Mouse (Mus musculus) embryonic facial prominence, embryonic 15.5 days (tissue): ENCODE measurements around the gene Tex37. TPM values are rescaled to one million over a fixed set of nuclear protein-coding genes. Genes with fewer than 3 reads are reported as not detected.
A peak's percentile ranks its signal among the peaks of the same experiment; 100 is the strongest.

Experiments used
- ATAC-seq: fragments of 200-750 bp; cut with Nextera tagmentation; 2 replicates; pipeline ENCODE4 v1.8.0; 2017; ENCODE audit warnings: low read depth, moderate TSS enrichment; ENCODE audit not compliant: insufficient number of reproducible peaks, low FRiP score, low TSS enrichment
- H3K27ac ChIP-seq: fragments of 300-500 bp; sonication (generic); replicated peaks from 2 replicates; pipeline ENCODE4 v1.5.1; 2015; ENCODE audit warnings: mild to moderate bottlenecking, inconsistent platforms
- H3K27me3 ChIP-seq: fragments of 300-500 bp; sonication (generic); 2 replicates; pipeline ENCODE4 v1.6.1; 2015; ENCODE audit warnings: inconsistent platforms
- H3K36me3 ChIP-seq: fragments of 300-500 bp; sonication (generic); 2 replicates; pipeline ENCODE4 v1.6.1; 2015; ENCODE audit warnings: mild to moderate bottlenecking, inconsistent platforms
- H3K4me1 ChIP-seq: fragments of 300-500 bp; sonication (generic); 2 replicates; pipeline ENCODE4 v1.6.1; 2015; ENCODE audit warnings: inconsistent platforms
- H3K4me2 ChIP-seq: fragments of 300-500 bp; sonication (generic); replicated peaks from 2 replicates; pipeline ENCODE4 v1.6.1; 2015; ENCODE audit warnings: mild to moderate bottlenecking, inconsistent platforms
- H3K4me3 ChIP-seq: fragments of 300-500 bp; sonication (generic); replicated peaks from 2 replicates; pipeline ENCODE4 v1.5.1; 2015; ENCODE audit warnings: mild to moderate bottlenecking, inconsistent platforms
- H3K9ac ChIP-seq: fragments of 300-500 bp; sonication (generic); 2 replicates; pipeline ENCODE4 v1.6.1; 2015; ENCODE audit warnings: inconsistent platforms
- H3K9me3 ChIP-seq: fragments of 300-500 bp; sonication (generic); replicated peaks from 2 replicates; pipeline ENCODE4 v1.6.1; 2016; ENCODE audit warnings: inconsistent platforms
- WGBS: fragments of 180-500 bp; shearing (Covaris S2); methylation state at CpG from one replicate; pipeline ENCODE4 v1.1.7; 2015; 5-methylcytosine and 5-hydroxymethylcytosine counted together
- polyA plus RNA-seq: library from polyadenylated mRNA; unstranded; fragments of >200 nt; fragmentation: Nextera tagmentation; extraction: Ambion mirVana; gene quantifications from 2 replicates; pipeline ENCODE4 v1.2.1, GENCODE M21; 2015

Gene Tex37
- polyA plus RNA-seq, 1 experiment from 2014 or later, result not detected

GRCm38 (mm10) chr6:70953274-70953673 lies 34.5 kb upstream of the Tex37 start:
- no peaks in the 10 kb centered on the region for H3K9me3 ChIP-seq
- H3K27ac ChIP-seq, result no peak overlapping the region
- no peak for ATAC-seq
- H3K4me3 ChIP-seq, result no peak overlapping the region
- H3K27me3 ChIP-seq, result peaks cover 51% of the 10 kb centered on the region
- no peak overlapping the region for H3K4me2 ChIP-seq
- H3K4me1 ChIP-seq, result peaks cover 14% of the 10 kb centered on the region
- H3K36me3 ChIP-seq, result no peaks in the 10 kb centered on the region
- no peak overlapping the region for H3K9ac ChIP-seq
- WGBS, result 53% methylated on average over 7 of the region's 7 CpGs

GRCm38 (mm10) chr6:70931801-70932200 lies 13.1 kb upstream of the Tex37 start:
- ATAC-seq, result no peak
- H3K4me2 ChIP-seq, result no peak overlapping the region
- no peaks in the 10 kb centered on the region for H3K36me3 ChIP-seq
- WGBS, result 80% methylated on average over 2 of the region's 2 CpGs
- H3K9ac ChIP-seq, result no peak overlapping the region
- no peak overlapping the region for H3K4me3 ChIP-seq
- H3K27me3 ChIP-seq, result no peaks in the 10 kb centered on the region
- H3K27ac ChIP-seq, result no peak overlapping the region
- no peaks in the 10 kb centered on the region for H3K4me1 ChIP-seq
- H3K9me3 ChIP-seq, result no peaks in the 10 kb centered on the region

GRCm38 (mm10) chr6:70921274-70922074 lies 2.7 kb upstream of the Tex37 start:
- Histone ChIP-seq H3K36me3 (no peaks in the 10 kb centered on the region), H3K9ac (no peak overlapping the region), H3K27ac (no peak overlapping the region), H3K27me3 (no peaks in the 10 kb centered on the region), H3K4me1 (peaks cover 8% of the 10 kb centered on the region), H3K4me3 (peak overlapping the region; percentile 25), H3K4me2 (peak overlapping the region; percentile 54), H3K9me3 (no peaks in the 10 kb centered on the region)
- WGBS, result 2% methylated on average over 22 of the region's 22 CpGs
- peak; percentile 41; the same call in 1 of the 2 replicates for ATAC-seq

- ATAC-seq, result no peak
- H3K9me3 ChIP-seq, result no peaks in the 10 kb centered on the region
- no peak overlapping the region for H3K27ac ChIP-seq
- no peaks in the 10 kb centered on the region for H3K36me3 ChIP-seq
- WGBS, result 49% methylated on average over 7 of the region's 7 CpGs
- H3K4me3 ChIP-seq, result no peak overlapping the region
- H3K4me2 ChIP-seq, result no peak overlapping the region
- no peaks in the 10 kb centered on the region; the same call in 1 of the 2 replicates for H3K27me3 ChIP-seq
- peaks cover 8% of the 10 kb centered on the region for H3K4me1 ChIP-seq
- H3K9ac ChIP-seq, result no peak overlapping the region
Measured at GRCm38 (mm10) chr6:70912396-70912765, 6.3 kb downstream of the Tex37 start.

GRCm38 (mm10) chr6:70911668-70912395 lies 6.9 kb downstream of the Tex37 start:
- Histone ChIP-seq H3K9ac (no peak overlapping the region), H3K9me3 (no peaks in the 10 kb centered on the region), H3K27me3 (no peaks in the 10 kb centered on the region; the same call in 1 of the 2 replicates), H3K4me2 (peak overlapping the region; percentile 37), H3K27ac (no peak overlapping the region), H3K4me3 (no peak overlapping the region), H3K4me1 (peaks cover 8% of the 10 kb centered on the region), H3K36me3 (0 out of 2 replicates have a peak, but pooled peaks cover under 1% of the 10 kb centered on the region)
- 6% methylated on average over 20 of the region's 20 CpGs for WGBS
- ATAC-seq, result no peak

- WGBS, result 74% methylated on average over 4 of the region's 4 CpGs
- H3K9ac ChIP-seq, result no peak overlapping the region
- no peaks in the 10 kb centered on the region for H3K9me3 ChIP-seq
- H3K4me2 ChIP-seq, result no peak overlapping the region
- no peak overlapping the region for H3K4me3 ChIP-seq
- H3K4me1 ChIP-seq, result peaks cover 8% of the 10 kb centered on the region
- no peak overlapping the region for H3K27ac ChIP-seq
- ATAC-seq, result no peak
- peaks cover 15% of the 10 kb centered on the region; the same call in 1 of the 2 replicates for H3K36me3 ChIP-seq
- no peaks in the 10 kb centered on the region; the same call in 1 of the 2 replicates for H3K27me3 ChIP-seq
Measured at GRCm38 (mm10) chr6:70910285-70910684, 8.4 kb downstream of the Tex37 start.

- Histone ChIP-seq H3K27me3 (no peaks in the 10 kb centered on the region; the same call in 1 of the 2 replicates), H3K4me1 (peaks cover 8% of the 10 kb centered on the region), H3K9ac (no peak overlapping the region), H3K9me3 (no peaks in the 10 kb centered on the region), H3K4me3 (no peak overlapping the region), H3K27ac (no peak overlapping the region), H3K4me2 (no peak overlapping the region), H3K36me3 (peaks cover 17% of the 10 kb centered on the region; the same call in 1 of the 2 replicates)
- WGBS, result 82% methylated on average over 7 of the region's 7 CpGs
- ATAC-seq, result no peak
Measured at GRCm38 (mm10) chr6:70909572-70909971, 9.2 kb downstream of the Tex37 start.

GRCm38 (mm10) chr6:70903689-70904088 lies 15.0 kb downstream of the Tex37 start:
- no peak for ATAC-seq
- Histone ChIP-seq H3K9ac (no peak overlapping the region), H3K4me3 (no peak overlapping the region), H3K4me2 (no peak overlapping the region), H3K27ac (no peak overlapping the region), H3K36me3 (peaks cover 47% of the 10 kb centered on the region), H3K9me3 (no peaks in the 10 kb centered on the region), H3K4me1 (no peaks in the 10 kb centered on the region), H3K27me3 (no peaks in the 10 kb centered on the region)
- WGBS, result 87% methylated on average over 5 of the region's 5 CpGs

- no peaks in the 10 kb centered on the region for H3K9me3 ChIP-seq
- peaks cover 62% of the 10 kb centered on the region for H3K36me3 ChIP-seq
- H3K27ac ChIP-seq, result no peak overlapping the region
- no peak overlapping the region for H3K4me2 ChIP-seq
- H3K9ac ChIP-seq, result no peak overlapping the region
- H3K4me3 ChIP-seq, result no peak overlapping the region
- no peaks in the 10 kb centered on the region for H3K27me3 ChIP-seq
- 39% methylated on average over 8 of the region's 8 CpGs for WGBS
- H3K4me1 ChIP-seq, result no peaks in the 10 kb centered on the region
- ATAC-seq, result no peak
Measured at GRCm38 (mm10) chr6:70899594-70900003, 19.1 kb downstream of the Tex37 start.

GRCm38 (mm10) chr6:70898166-70898565 lies 20.6 kb downstream of the Tex37 start:
- H3K27ac ChIP-seq, result no peak overlapping the region
- no peaks in the 10 kb centered on the region for H3K27me3 ChIP-seq
- no peak overlapping the region for H3K9ac ChIP-seq
- WGBS, result 74% methylated on average over 6 of the region's 6 CpGs
- no peak overlapping the region for H3K4me2 ChIP-seq
- no peaks in the 10 kb centered on the region for H3K9me3 ChIP-seq
- H3K4me3 ChIP-seq, result no peak overlapping the region
- no peak for ATAC-seq
- H3K4me1 ChIP-seq, result no peaks in the 10 kb centered on the region
- H3K36me3 ChIP-seq, result peaks cover 61% of the 10 kb centered on the region

GRCm38 (mm10) chr6:70887993-70888392 lies 30.7 kb downstream of the Tex37 start:
- Histone ChIP-seq H3K4me1 (no peaks in the 10 kb centered on the region), H3K36me3 (peaks cover 87% of the 10 kb centered on the region), H3K27ac (no peak overlapping the region), H3K4me2 (no peak overlapping the region), H3K27me3 (no peaks in the 10 kb centered on the region), H3K9ac (no peak overlapping the region), H3K4me3 (no peak overlapping the region), H3K9me3 (no peaks in the 10 kb centered on the region)
- ATAC-seq, result no peak
- 86% methylated on average over 11 of the region's 11 CpGs for WGBS
